ENCODE assay signal across 8 mouse cellular contexts in the genomic region with DNA sequence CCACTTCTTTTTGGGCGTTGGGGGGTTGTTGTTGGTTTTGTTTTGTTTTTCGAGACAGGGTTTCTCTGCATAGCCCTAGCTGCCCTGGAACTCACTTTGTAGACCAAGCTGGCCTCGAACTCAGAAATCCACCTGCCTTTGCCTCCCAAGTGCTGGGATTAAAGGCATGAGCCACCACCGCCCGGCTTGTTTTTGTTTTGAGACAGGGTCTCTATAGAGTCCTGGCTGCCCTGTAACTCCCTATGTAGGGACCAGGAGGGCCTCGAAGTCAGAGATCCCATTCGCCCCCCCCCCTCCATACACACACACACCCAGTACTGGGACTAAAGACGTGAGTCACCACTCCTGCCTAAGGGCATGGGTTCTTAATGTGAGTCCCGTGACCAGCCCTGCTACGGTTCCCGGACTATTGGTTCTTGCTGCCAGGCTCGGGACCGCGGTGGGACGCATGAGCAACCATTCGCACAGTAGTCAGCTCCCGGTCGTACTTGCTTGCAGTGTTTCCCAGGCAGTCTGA. TPM values are rescaled to one million over a fixed set of nuclear protein-coding genes. Genes with fewer than 3 reads are reported as not detected.
DNase-seq lines count a peak whose midpoint lies in the region; ATAC-seq and TF ChIP-seq lines count a peak whose summit lies in the region.

No protein-coding gene starts in this region.

- no peak for TF ChIP-seq CTCF in heart, postnatal 0 days (IDR thresholded peaks at IDR 0.05; ENCODE audit: low read depth)

- peak overlapping the region; percentile 87 for H3K4me2 ChIP-seq in embryonic facial prominence, embryonic 13.5 days
- H3K4me2 ChIP-seq in heart, postnatal 0 days (ENCODE audit: low read depth, low read length), result peak overlapping the region; percentile 95

- no peaks in the 10 kb centered on the region for H3K27me3 ChIP-seq in embryonic facial prominence, embryonic 13.5 days
- no peaks in the 10 kb centered on the region for H3K27me3 ChIP-seq in heart, postnatal 0 days (ENCODE audit: control insufficient read depth, insufficient read depth, low read length)

- no peak for TF ChIP-seq EP300 in heart, postnatal 0 days (IDR thresholded peaks at IDR 0.05; ENCODE audit: low read depth)

- DNase-seq in A20 (ENCODE audit: low read depth, low spot score), result peak; percentile 62
- DNase-seq in adrenal gland, adult (ENCODE audit: inconsistent age in 2 of 2, low spot score in 1 of 2), result peak; percentile 82 to 90
- peak; percentile 46 for DNase-seq in heart, postnatal 0 days (ENCODE audit: low spot score)
- DNase-seq in kidney, postnatal 36 days, result peak; percentile 89
- peak; percentile 33 to 53 for DNase-seq in spleen, postnatal 10 days (ENCODE audit: low spot score in 2 of 2)
- DNase-seq in left cerebral cortex, adult 11 months (ENCODE audit: low spot score), result no peak

- H3K9ac ChIP-seq in embryonic facial prominence, embryonic 13.5 days, result peak overlapping the region; percentile 51; the same call in 1 of the 2 replicates
- H3K9ac ChIP-seq in heart, postnatal 0 days (replicated peaks; ENCODE audit: low read depth, low read length), result peak overlapping the region; percentile 35; the same call in 1 of the 2 replicates

- peaks cover 32% of the 10 kb centered on the region for H3K4me1 ChIP-seq in embryonic facial prominence, embryonic 13.5 days
- peaks cover 36% of the 10 kb centered on the region for H3K4me1 ChIP-seq in heart, postnatal 0 days (ENCODE audit: control insufficient read depth, insufficient read depth)

- 1% methylated on average over 18 of the region's 18 CpGs for WGBS in embryonic facial prominence, embryonic 13.5 days
- WGBS in heart, postnatal 0 days, result 2% methylated on average over 18 of the region's 18 CpGs

- peak; percentile 53 for ATAC-seq in embryonic facial prominence, embryonic 13.5 days (ENCODE audit: insufficient number of reproducible peaks, insufficient read depth, low FRiP score, low TSS enrichment, low read depth)
- peak; percentile 7; the same call in 1 of the 2 replicates for ATAC-seq in heart, postnatal 0 days (ENCODE audit: insufficient read depth, low read depth)
- peak; percentile 6; the same call in 1 of the 2 replicates for ATAC-seq in megakaryocyte progenitor cell, adult 5-6 weeks (replicated peaks; ENCODE audit: poor library complexity)

- H3K27ac ChIP-seq in embryonic facial prominence, embryonic 13.5 days, result peak overlapping the region; percentile 55; the same call in 1 of the 2 replicates
- H3K27ac ChIP-seq in heart, postnatal 0 days (ENCODE audit: low read depth), result peak overlapping the region; percentile 92

- H3K9me3 ChIP-seq in embryonic facial prominence, embryonic 13.5 days, result no peaks in the 10 kb centered on the region
- no peaks in the 10 kb centered on the region for H3K9me3 ChIP-seq in heart, postnatal 0 days (replicated peaks; ENCODE audit: control insufficient read depth, low read length)

- H3K4me3 ChIP-seq in embryonic facial prominence, embryonic 13.5 days, result peak overlapping the region; percentile 90
- H3K4me3 ChIP-seq in heart, postnatal 0 days (ENCODE audit: low read depth, low read length), result peak overlapping the region; percentile 92

- H3K36me3 ChIP-seq in embryonic facial prominence, embryonic 13.5 days, result no peaks in the 10 kb centered on the region
- no peaks in the 10 kb centered on the region for H3K36me3 ChIP-seq in heart, postnatal 0 days (replicated peaks; ENCODE audit: control insufficient read depth, insufficient read depth, low read length)

RNA-seq across cellular contexts. Expression of gene Zfp367, which starts 0.8 kb away (rescaled TPM):
- 15.6 and 18.7 TPM in 2 replicates for polyA plus RNA-seq in embryonic facial prominence, embryonic 13.5 days (2015; fragmentation: Nextera tagmentation; extraction: Ambion mirVana)
- total RNA-seq in heart, postnatal 0 days (2014; rRNA removed; ENCODE audit: low replicate concordance), result 35.0 and 35.6 TPM in 2 replicates
- 22.7 and 23.8 TPM in 2 replicates for polyA plus RNA-seq in heart, postnatal 0 days (2015; fragmentation: Nextera tagmentation; extraction: Ambion mirVana)
- total RNA-seq in megakaryocyte progenitor cell, adult 5-6 weeks (2015), result 42.8 and 49.3 TPM in 2 replicates
- 41.9 and 52.3 TPM in 2 replicates for total RNA-seq in megakaryocyte progenitor cell, adult 5-6 weeks (2017)

RNA-seq across cellular contexts. Expression of gene Habp4, which starts 7.8 kb away (rescaled TPM):
- 25.2 and 25.5 TPM in 2 replicates for polyA plus RNA-seq in embryonic facial prominence, embryonic 13.5 days (2015; fragmentation: Nextera tagmentation; extraction: Ambion mirVana)
- total RNA-seq in heart, postnatal 0 days (2014; rRNA removed; ENCODE audit: low replicate concordance), result 39.7 and 50.3 TPM in 2 replicates
- 42.1 and 44.0 TPM in 2 replicates for polyA plus RNA-seq in heart, postnatal 0 days (2015; fragmentation: Nextera tagmentation; extraction: Ambion mirVana)
- 3.4 and 3.9 TPM in 2 replicates for total RNA-seq in megakaryocyte progenitor cell, adult 5-6 weeks (2015)
- 2.4 TPM in 2 replicates for total RNA-seq in megakaryocyte progenitor cell, adult 5-6 weeks (2017)

RNA-seq across cellular contexts. Expression of gene Slc35d2, which starts 24.6 kb away (rescaled TPM):
- polyA plus RNA-seq in embryonic facial prominence, embryonic 13.5 days (2015; fragmentation: Nextera tagmentation; extraction: Ambion mirVana), result 3.4 and 5.7 TPM in 2 replicates
- 2.0 and 3.7 TPM in 2 replicates for total RNA-seq in heart, postnatal 0 days (2014; rRNA removed; ENCODE audit: low replicate concordance)
- 3.5 and 5.3 TPM in 2 replicates for polyA plus RNA-seq in heart, postnatal 0 days (2015; fragmentation: Nextera tagmentation; extraction: Ambion mirVana)
- 3.5 and 5.4 TPM in 2 replicates for total RNA-seq in megakaryocyte progenitor cell, adult 5-6 weeks (2015)
- total RNA-seq in megakaryocyte progenitor cell, adult 5-6 weeks (2017), result 4.3 and 5.4 TPM in 2 replicates
